Mouse (Mus musculus) NIH3T3 (cell line): ENCODE measurements around the gene Esp31.

Experiments used
- DNase-seq: peaks from one replicate; pipeline ENCODE4 v3.0.0-alpha.2; 2012; ENCODE audit warnings: low read depth

Esp31 gene

GRCm38 (mm10) chr17:38639147-38639546 lies at the start of gene Esp31:
Gene Esp31 (plus strand): TSS chr17:38639447.
- DNase-seq: no peak
